Mouse (Mus musculus): ENCODE results near the gene Sox6. TPM values are rescaled to one million over a fixed set of nuclear protein-coding genes. Genes with fewer than 3 reads are reported as not detected.

The Sox6 gene
- polyA plus RNA-seq, 1 experiment = 2.9 TPM

DNA sequence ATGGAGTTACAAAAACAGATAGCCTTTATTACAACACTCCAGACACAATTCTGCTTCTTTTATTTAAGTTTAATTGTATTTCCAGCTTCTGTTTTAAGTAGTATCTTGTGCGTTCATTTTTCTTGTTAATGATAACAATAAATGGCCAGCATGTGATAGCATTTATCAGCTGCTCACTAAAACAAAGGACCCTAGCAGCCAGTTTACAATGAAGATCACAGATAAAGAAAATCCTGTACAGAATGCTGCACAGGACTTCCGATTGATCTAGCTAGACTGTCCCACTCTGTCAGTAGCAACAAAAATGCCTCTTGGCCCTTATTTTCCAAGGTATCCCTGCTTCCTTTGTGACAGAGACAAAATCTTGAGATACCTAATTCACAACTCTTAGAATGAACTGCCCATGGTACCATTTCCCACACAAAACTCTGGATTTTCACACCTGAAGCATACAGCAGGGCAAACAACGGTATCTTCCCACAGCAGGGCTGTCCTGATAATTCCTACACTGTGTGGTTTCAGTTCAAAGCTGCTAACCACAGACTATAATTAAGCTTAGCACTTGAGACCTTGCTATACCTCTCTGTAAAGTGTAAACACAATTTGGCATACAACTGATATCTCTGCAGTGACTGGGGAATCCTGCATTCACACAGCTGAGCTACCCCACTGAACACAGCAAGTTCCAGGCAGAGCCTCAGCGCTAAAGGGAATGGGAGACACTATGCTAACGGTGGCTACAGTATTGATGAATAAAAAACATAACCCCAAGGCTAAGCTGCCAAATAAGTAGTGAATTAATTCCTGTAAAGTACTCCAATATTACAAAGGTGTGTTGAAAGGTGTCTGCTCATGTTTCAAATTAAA, 134.4 kb downstream of the Sox6 start:
- Histone ChIP-seq H3K4me1 (ENCODE audit: control insufficient read depth, insufficient read depth, low read length) (no peaks in the 10 kb centered on the region), H3K27ac (ENCODE audit: insufficient read depth, low read length) (no peak overlapping the region), H3K4me3 (ENCODE audit: insufficient read depth, low read length) (no peak overlapping the region)
- no peak for TF ChIP-seq POLR2A (IDR thresholded peaks at IDR 0.05; ENCODE audit: low read depth, low read length)
- no peak for TF ChIP-seq CTCF (IDR thresholded peaks at IDR 0.05; ENCODE audit: borderline replicate concordance, insufficient read depth, low read length)

- no peaks in the 10 kb centered on the region for H3K4me1 ChIP-seq (ENCODE audit: control insufficient read depth, insufficient read depth, low read length)
- no peak overlapping the region for H3K27ac ChIP-seq (ENCODE audit: insufficient read depth, low read length)
- no peak for TF ChIP-seq POLR2A (IDR thresholded peaks at IDR 0.05; ENCODE audit: low read depth, low read length)
- TF ChIP-seq CTCF (IDR thresholded peaks at IDR 0.05; ENCODE audit: borderline replicate concordance, insufficient read depth, low read length) = no peak
- H3K4me3 ChIP-seq (ENCODE audit: insufficient read depth, low read length) = no peak overlapping the region
These were observed 135.2 kb downstream of the Sox6 start for GRCm38 (mm10) chr7:115903368-115903767.

DNA sequence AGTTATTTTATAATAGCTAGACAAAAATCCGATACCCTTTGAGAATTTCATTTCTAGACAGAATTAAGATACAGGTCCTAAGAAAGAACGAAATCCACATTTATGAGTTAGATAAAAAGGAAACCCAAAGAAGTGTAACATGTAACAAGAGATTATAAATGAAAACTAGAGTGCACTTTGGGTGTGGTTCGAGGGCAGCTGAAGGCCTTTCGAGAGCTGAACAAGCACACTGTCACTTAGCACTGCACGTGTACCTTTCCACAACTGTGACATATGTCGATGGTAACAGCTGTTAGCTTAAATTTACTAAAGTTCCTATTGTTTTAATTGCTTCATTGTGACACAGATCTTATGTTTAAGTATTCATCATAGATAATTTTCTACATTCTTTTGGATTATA, 142.8 kb downstream of the Sox6 start:
- Histone ChIP-seq H3K4me1 (ENCODE audit: control insufficient read depth, insufficient read depth, low read length) (no peaks in the 10 kb centered on the region), H3K27ac (ENCODE audit: insufficient read depth, low read length) (no peak overlapping the region), H3K4me3 (ENCODE audit: insufficient read depth, low read length) (no peak overlapping the region)
- TF ChIP-seq CTCF (IDR thresholded peaks at IDR 0.05; ENCODE audit: borderline replicate concordance, insufficient read depth, low read length) (no peak), POLR2A (IDR thresholded peaks at IDR 0.05; ENCODE audit: low read depth, low read length) (no peak)

DNA sequence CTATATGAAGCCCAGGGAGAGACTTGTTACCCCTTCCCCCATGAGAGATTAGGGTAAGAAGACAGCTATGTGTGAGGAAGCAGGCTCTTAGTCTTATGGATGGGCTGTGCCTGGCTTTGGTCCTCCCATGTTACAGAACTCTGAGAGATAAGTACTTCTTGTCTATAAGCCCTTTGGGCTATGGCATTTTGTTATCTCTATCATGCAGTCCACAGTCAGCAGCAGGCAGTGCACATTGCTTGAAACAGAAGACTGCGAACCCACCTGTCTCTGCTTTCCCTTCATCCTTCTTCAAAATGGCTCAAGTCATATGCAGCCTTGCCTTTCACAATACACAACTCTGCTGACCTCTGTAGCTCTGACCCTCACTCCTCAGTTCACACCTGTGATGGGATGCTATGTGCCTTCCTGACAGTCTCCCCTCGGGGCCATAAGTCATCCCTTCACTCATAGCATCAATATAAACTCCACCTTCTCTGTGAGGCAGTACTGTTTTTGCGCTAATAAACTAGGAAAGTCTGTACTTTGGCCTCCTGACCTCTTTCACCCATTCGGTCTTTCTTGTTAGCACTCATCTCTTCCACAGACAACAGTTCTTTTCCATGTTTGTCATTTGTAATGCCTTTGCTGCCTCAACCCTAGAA, 143.4 kb downstream of the Sox6 start:
- TF ChIP-seq CTCF (IDR thresholded peaks at IDR 0.05; ENCODE audit: borderline replicate concordance, insufficient read depth, low read length) = no peak
- TF ChIP-seq POLR2A (IDR thresholded peaks at IDR 0.05; ENCODE audit: low read depth, low read length) = no peak
- Histone ChIP-seq H3K4me1 (ENCODE audit: control insufficient read depth, insufficient read depth, low read length) (no peaks in the 10 kb centered on the region), H3K27ac (ENCODE audit: insufficient read depth, low read length) (no peak overlapping the region), H3K4me3 (ENCODE audit: insufficient read depth, low read length) (no peak overlapping the region)

DNA sequence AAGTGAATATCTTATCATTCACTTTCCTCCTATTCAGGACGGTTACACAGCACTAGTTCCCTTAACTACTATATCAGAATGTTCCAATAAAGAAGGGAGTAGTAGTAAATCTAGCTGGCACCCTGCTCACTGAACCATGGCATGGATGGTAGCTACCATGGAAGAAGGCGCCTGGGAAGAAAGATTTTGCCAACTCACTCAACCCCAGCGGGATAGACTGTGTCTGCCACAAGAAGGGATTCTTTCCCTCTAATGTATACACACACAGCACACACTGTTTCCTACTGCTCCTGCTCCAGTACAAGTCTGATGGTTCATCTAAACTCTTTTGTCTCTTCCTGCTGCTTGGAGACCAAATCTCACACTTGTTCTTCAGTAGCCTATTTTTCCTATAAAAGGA, 147.1 kb downstream of the Sox6 start:
- Histone ChIP-seq H3K4me3 (ENCODE audit: insufficient read depth, low read length) (no peak overlapping the region), H3K27ac (ENCODE audit: insufficient read depth, low read length) (no peak overlapping the region), H3K4me1 (ENCODE audit: control insufficient read depth, insufficient read depth, low read length) (no peaks in the 10 kb centered on the region)
- TF ChIP-seq POLR2A (IDR thresholded peaks at IDR 0.05; ENCODE audit: low read depth, low read length) = no peak
- TF ChIP-seq CTCF (IDR thresholded peaks at IDR 0.05; ENCODE audit: borderline replicate concordance, insufficient read depth, low read length) = no peak

- TF ChIP-seq POLR2A (IDR thresholded peaks at IDR 0.05; ENCODE audit: low read depth, low read length) (no peak), CTCF (IDR thresholded peaks at IDR 0.05; ENCODE audit: borderline replicate concordance, insufficient read depth, low read length) (no peak)
- no peak overlapping the region for H3K27ac ChIP-seq (ENCODE audit: insufficient read depth, low read length)
- H3K4me3 ChIP-seq (ENCODE audit: insufficient read depth, low read length) = no peak overlapping the region
- no peaks in the 10 kb centered on the region for H3K4me1 ChIP-seq (ENCODE audit: control insufficient read depth, insufficient read depth, low read length)
These were observed 148.7 kb downstream of the Sox6 start for GRCm38 (mm10) chr7:115889926-115890325.

GRCm38 (mm10) chr7:115888561-115888960, 150.0 kb downstream of the Sox6 start:
- TF ChIP-seq CTCF (IDR thresholded peaks at IDR 0.05; ENCODE audit: borderline replicate concordance, insufficient read depth, low read length) (no peak), POLR2A (IDR thresholded peaks at IDR 0.05; ENCODE audit: low read depth, low read length) (no peak)
- Histone ChIP-seq H3K4me3 (ENCODE audit: insufficient read depth, low read length) (no peak overlapping the region), H3K27ac (ENCODE audit: insufficient read depth, low read length) (no peak overlapping the region), H3K4me1 (ENCODE audit: control insufficient read depth, insufficient read depth, low read length) (no peaks in the 10 kb centered on the region)

DNA sequence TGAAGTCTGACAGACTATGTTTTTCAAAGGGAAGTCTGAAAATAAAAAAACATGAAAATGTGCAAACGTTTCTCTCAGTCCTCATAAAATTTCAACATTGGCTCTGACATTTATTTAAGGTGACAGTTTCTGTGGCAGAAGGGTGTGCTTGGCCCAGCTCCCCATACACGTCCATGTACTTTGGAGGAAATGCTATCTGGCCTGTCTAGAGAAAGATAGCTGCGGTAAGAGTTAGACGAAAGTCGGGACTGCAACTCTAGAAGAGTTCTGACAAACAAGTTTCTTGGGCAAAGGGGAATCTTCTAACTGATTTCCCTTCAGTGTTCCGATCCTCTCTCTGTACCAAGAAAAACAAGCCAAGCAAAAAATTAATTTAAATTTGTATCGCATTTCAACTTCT, 150.5 kb downstream of the Sox6 start:
- TF ChIP-seq CTCF (IDR thresholded peaks at IDR 0.05; ENCODE audit: borderline replicate concordance, insufficient read depth, low read length) (no peak), POLR2A (IDR thresholded peaks at IDR 0.05; ENCODE audit: low read depth, low read length) (no peak)
- Histone ChIP-seq H3K4me3 (ENCODE audit: insufficient read depth, low read length) (no peak overlapping the region), H3K27ac (ENCODE audit: insufficient read depth, low read length) (no peak overlapping the region), H3K4me1 (ENCODE audit: control insufficient read depth, insufficient read depth, low read length) (no peaks in the 10 kb centered on the region)

- H3K4me1 ChIP-seq (ENCODE audit: control insufficient read depth, insufficient read depth, low read length) = no peaks in the 10 kb centered on the region
- H3K4me3 ChIP-seq (ENCODE audit: insufficient read depth, low read length) = no peak overlapping the region
- TF ChIP-seq POLR2A (IDR thresholded peaks at IDR 0.05; ENCODE audit: low read depth, low read length) (no peak), CTCF (IDR thresholded peaks at IDR 0.05; ENCODE audit: borderline replicate concordance, insufficient read depth, low read length) (no peak)
- no peak overlapping the region for H3K27ac ChIP-seq (ENCODE audit: insufficient read depth, low read length)
These were observed 165.7 kb downstream of the Sox6 start for GRCm38 (mm10) chr7:115872903-115873302.

- Histone ChIP-seq H3K27ac (ENCODE audit: insufficient read depth, low read length) (no peak overlapping the region), H3K4me3 (ENCODE audit: insufficient read depth, low read length) (no peak overlapping the region), H3K4me1 (ENCODE audit: control insufficient read depth, insufficient read depth, low read length) (no peaks in the 10 kb centered on the region; the same call in 1 of the 2 replicates)
- no peak for TF ChIP-seq CTCF (IDR thresholded peaks at IDR 0.05; ENCODE audit: borderline replicate concordance, insufficient read depth, low read length)
- TF ChIP-seq POLR2A (IDR thresholded peaks at IDR 0.05; ENCODE audit: low read depth, low read length) = no peak
These were observed 170.1 kb downstream of the Sox6 start for GRCm38 (mm10) chr7:115868504-115868903.

All from embryonic fibroblast, embryonic 13.5 days (primary cell).